Mouse (Mus musculus): ENCODE data around the gene Gpc5.

DNA sequence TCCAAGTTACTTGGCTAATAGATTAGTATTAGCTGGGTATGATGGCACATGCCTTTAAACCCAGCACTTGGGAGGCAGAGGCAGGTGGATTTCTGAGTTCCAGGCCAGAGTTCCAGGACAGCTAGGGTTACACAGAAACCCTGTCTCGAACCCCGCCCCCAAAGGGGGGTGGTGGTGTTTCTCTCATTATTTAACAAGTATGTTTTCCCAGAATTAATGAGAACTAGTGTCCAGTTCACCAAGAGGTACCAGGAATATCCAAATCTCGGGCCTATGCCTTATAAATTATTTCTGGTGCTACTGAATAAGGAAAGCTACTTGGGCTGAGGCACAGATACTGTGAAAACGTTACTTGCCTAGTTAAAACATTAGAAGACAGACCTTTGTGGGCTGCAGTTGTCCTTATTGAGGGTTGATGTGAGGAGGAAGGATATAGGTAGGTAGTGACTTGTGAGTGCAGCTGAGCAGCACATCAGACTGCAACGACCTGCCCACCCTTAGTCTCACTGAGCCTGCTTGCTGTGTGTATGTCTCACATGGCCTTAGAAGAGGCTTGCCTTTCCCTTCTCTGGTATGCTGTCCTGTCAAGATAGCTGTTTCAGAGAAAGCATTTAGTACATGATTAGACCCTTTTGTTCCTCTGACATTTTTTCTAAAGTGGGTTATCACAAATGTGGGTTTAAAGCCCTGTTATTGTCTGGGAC, 43.0 kb upstream of the Gpc5 start:
- TF ChIP-seq CTCF (IDR thresholded peaks at IDR 0.05; ENCODE audit: low read depth) = no peak
- no peak for TF ChIP-seq EP300 (optimal IDR thresholded peaks at IDR 0.05)
